Mouse (Mus musculus) gonadal fat pad, adult 2 months (tissue): Measurements from ENCODE around the gene Cebpa. TPM values are rescaled to one million over a fixed set of nuclear protein-coding genes. Genes with fewer than 3 reads are reported as not detected.

ENCODE experiments used
- DNase-seq: peaks from one replicate; pipeline ENCODE4 v3.0.0-alpha.2; 2012; ENCODE audit warnings: low read depth
- polyA plus RNA-seq: library from polyadenylated mRNA; depleted of rRNA; stranded (reverse); fragments of >200 nt; gene quantifications from 2 replicates; pipeline ENCODE4 v1.2.3, GENCODE M21; 2012

Cebpa gene
- polyA plus RNA-seq, 1 experiment, result 261 TPM

GRCm38 (mm10) chr7:35120146-35120691, 1.1 kb downstream of the Cebpa start:
- DNase-seq, result no peak

- DNase-seq, result no peak
These were observed 2.1 kb downstream of the Cebpa start for GRCm38 (mm10) chr7:35121150-35121549.

- no peak for DNase-seq
These were observed 3.6 kb downstream of the Cebpa start for GRCm38 (mm10) chr7:35122401-35123320.

GRCm38 (mm10) chr7:35123431-35123953, 4.4 kb downstream of the Cebpa start:
- DNase-seq, result no peak

- no peak for DNase-seq
These were observed 5.1 kb downstream of the Cebpa start for GRCm38 (mm10) chr7:35124216-35124615.

- DNase-seq, result no peak
These were observed 5.7 kb downstream of the Cebpa start for GRCm38 (mm10) chr7:35124745-35125144.

- DNase-seq, result no peak
These were observed 6.9 kb downstream of the Cebpa start for GRCm38 (mm10) chr7:35125971-35126370.

GRCm38 (mm10) chr7:35127001-35127400, 7.9 kb downstream of the Cebpa start:
- no peak for DNase-seq

GRCm38 (mm10) chr7:35127721-35128120, 8.6 kb downstream of the Cebpa start:
- DNase-seq, result no peak

GRCm38 (mm10) chr7:35128677-35129567, 9.8 kb downstream of the Cebpa start:
- no peak for DNase-seq

GRCm38 (mm10) chr7:35130059-35130738, 11.1 kb downstream of the Cebpa start:
- DNase-seq, result no peak

- DNase-seq, result no peak
These were observed 11.8 kb downstream of the Cebpa start for GRCm38 (mm10) chr7:35130888-35131287.

- no peak for DNase-seq
These were observed 12.5 kb downstream of the Cebpa start for GRCm38 (mm10) chr7:35131601-35132000.

GRCm38 (mm10) chr7:35134621-35135020, 15.5 kb downstream of the Cebpa start:
- no peak for DNase-seq

GRCm38 (mm10) chr7:35137524-35137923, 18.4 kb downstream of the Cebpa start:
- DNase-seq, result no peak

- no peak for DNase-seq
These were observed 19.4 kb downstream of the Cebpa start for GRCm38 (mm10) chr7:35138481-35138880.

GRCm38 (mm10) chr7:35139880-35140279, 20.8 kb downstream of the Cebpa start:
- DNase-seq, result no peak

- DNase-seq, result no peak
These were observed 22.4 kb downstream of the Cebpa start for GRCm38 (mm10) chr7:35141519-35141918.

- DNase-seq, result no peak
These were observed 23.4 kb downstream of the Cebpa start for GRCm38 (mm10) chr7:35142522-35142921.

GRCm38 (mm10) chr7:35143864-35144618, 24.9 kb downstream of the Cebpa start:
- DNase-seq, result no peak

- DNase-seq, result no peak
These were observed 26.0 kb downstream of the Cebpa start for GRCm38 (mm10) chr7:35145068-35145467.
